Mouse (Mus musculus) bone marrow macrophage, adult 2 months (primary cell): ENCODE data around the gene Dnaja4. TPM values are rescaled to one million over a fixed set of nuclear protein-coding genes. Genes with fewer than 3 reads are reported as not detected.

Source experiments
- H3K27ac ChIP-seq: 2 replicates; pipeline ENCODE4 v1.5.1; 2012; ENCODE audit warnings: low read depth, low read length; ENCODE audit not compliant: insufficient read depth
- H3K4me1 ChIP-seq: 2 replicates; pipeline ENCODE4 v1.6.1; 2012; ENCODE audit warnings: low read length; ENCODE audit not compliant: control insufficient read depth, insufficient read depth
- H3K4me3 ChIP-seq: 2 replicates; pipeline ENCODE4 v1.5.1; 2012; ENCODE audit warnings: mild to moderate bottlenecking, low read length, moderate library complexity; ENCODE audit not compliant: insufficient read depth
- CTCF ChIP-seq: IDR thresholded peaks from 2 replicates; pipeline ENCODE4 v1.5.1; 2012; ENCODE audit warnings: low read depth, mild to moderate bottlenecking, low read length, moderate library complexity
- POLR2A ChIP-seq: IDR thresholded peaks from 2 replicates; pipeline ENCODE4 v1.6.1; 2012; ENCODE audit warnings: mild to moderate bottlenecking, low read depth, low read length, borderline replicate concordance
- polyA plus RNA-seq: library from polyadenylated mRNA; stranded (reverse); fragments of >200 nt; gene quantifications from 2 replicates; pipeline ENCODE4 v1.2.4, GENCODE M21; 2012; ENCODE audit not compliant: missing spikeins, insufficient read depth, insufficient read length

The Dnaja4 gene
- polyA plus RNA-seq, 1 experiment: 0.19 TPM

DNA sequence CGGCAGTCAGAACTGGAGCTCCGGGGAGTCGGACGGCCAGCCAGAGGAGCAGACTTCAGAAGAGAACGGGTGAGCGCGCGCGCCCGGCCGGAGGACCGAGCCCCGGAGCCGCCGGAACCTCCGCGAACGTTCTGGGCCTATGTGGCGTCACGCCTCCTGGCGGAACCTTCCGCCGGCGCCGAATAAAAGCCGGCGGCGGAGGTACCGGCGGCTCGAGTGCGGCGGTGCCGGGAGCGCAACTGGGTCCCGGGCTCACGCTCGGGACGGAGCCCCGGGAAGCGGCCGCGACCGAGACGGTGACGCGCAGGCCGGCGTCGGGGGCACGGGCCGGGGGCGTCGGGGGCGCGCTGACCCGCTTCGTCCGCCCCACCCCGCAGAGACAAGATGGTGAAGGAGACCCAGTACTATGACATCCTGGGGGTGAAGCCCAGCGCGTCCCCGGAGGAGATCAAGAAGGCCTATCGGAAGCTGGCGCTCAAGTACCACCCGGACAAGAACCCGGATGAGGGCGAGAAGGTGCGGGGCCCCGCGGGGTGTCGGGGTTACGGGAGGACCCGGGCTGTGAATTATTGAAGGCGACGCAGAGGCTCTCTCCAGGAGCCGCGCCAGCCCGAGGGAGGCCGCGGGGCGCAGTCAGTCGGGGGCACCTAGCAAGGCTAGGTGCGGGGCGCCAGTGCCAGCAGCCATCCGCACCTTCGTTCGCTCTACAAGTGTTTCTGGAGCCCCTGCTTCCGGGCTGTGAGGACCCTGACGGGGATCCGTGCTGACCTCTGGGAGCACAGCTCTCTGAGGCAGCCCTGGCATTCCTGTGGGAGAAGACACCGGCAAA lies 886 bp downstream of the Dnaja4 start:
- H3K4me3 ChIP-seq: peak overlapping the region; percentile 60
- 0 out of 2 replicates have a peak, but pooled peaks cover under 1% of the 10 kb centered on the region for H3K4me1 ChIP-seq
- no peak for TF ChIP-seq CTCF
- no peak for TF ChIP-seq POLR2A
- H3K27ac ChIP-seq: no peak overlapping the region

DNA sequence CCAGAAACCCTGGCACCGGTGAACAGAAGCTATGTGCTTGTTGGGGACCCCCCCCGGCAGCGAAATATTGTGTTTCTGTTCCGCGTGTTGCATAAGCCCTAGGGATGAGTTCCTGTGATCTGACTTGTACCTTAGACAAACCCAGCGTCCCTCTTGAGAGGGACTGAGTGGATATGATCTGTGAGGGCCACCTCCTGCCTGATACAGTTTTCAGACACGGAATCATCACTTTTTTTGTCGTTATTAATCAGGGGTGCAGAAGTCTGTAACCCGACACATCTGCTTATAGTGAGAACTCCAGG lies 1.5 kb downstream of the Dnaja4 start:
- Histone ChIP-seq H3K27ac (no peak overlapping the region), H3K4me3 (peak overlapping the region; percentile 60), H3K4me1 (no peaks in the 10 kb centered on the region)
- TF ChIP-seq CTCF (no peak), POLR2A (no peak)

DNA sequence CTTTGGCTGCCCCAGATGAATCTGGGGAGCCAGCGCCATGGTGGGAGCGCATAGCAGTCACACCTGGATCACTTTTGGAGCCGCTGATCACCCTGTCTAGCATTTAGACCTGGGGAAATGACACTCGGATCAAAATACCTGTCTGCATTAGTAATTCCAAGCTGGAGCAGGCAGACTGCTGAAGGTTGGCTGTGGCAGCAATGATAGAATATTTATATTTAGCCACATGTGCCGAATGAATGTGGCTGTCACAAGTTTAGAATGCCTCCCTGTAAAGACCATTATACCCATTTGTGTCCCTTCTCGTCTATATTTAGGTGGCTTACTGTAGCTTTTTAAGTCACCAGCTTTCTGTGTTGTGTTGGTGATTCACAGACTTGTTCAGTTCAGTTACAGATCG lies 2.1 kb downstream of the Dnaja4 start:
- Histone ChIP-seq H3K4me3 (no peak overlapping the region), H3K27ac (no peak overlapping the region), H3K4me1 (no peaks in the 10 kb centered on the region)
- TF ChIP-seq POLR2A: no peak
- TF ChIP-seq CTCF: no peak

DNA sequence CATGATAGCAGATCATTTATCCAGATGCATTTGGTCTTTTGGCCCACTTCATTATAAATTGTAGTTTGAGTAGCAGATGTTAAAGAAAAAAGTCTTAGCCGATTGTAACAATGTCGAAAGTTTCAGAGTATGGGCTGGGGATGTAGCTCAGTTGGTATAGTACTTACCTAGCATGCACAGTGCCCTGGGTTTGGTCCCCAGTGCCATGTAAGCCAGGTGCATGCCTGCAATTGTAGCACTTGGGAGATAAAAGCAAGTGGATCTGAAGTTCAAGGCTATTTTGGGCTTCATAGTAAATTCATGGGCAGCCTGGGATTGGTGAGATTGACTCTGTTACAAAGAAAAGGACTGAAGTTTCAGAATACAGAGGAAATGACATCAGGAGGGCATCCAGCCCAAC lies 3.9 kb downstream of the Dnaja4 start:
- H3K4me1 ChIP-seq: no peaks in the 10 kb centered on the region
- no peak overlapping the region for H3K27ac ChIP-seq
- TF ChIP-seq CTCF (no peak), POLR2A (no peak)
- H3K4me3 ChIP-seq: no peak overlapping the region

DNA sequence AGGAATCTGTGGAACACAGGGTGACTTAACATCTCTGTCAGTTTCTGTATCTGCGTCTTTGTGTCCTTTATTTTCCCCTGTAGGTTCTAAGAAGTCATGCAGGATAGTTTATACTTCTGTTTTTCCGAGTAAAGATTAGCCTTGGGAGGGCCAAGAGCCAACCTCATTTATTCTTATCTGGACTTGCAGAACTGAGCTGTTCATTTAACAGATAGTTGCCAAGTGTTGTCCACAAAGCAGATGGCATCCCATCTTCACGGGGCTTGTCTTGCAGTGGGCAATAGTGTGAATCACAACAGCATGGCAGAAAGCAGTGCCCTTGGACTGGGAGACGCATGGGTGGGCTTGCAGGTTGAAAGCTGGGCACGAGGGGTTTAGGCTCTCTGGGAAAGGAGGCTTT lies 5.7 kb downstream of the Dnaja4 start:
- no peak overlapping the region for H3K27ac ChIP-seq

DNA sequence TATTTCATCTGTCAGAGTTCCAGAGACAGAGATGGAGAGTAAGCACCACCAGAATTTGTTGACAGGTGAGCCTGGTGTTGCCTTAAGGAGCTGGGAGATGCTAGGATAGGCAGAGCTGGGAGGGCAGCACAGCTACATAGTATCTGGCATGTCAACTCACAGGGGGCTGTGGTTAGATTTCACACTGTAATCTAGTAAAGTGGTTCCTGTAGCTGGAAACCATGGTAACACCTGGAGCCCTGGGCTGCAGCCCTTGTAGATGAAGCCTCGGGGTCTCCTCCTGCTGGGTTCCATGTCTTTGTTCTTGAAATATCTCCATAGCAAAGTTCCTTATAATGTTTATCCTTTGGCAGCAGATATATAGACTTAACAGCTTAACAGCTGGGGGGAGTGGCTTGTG lies 6.9 kb downstream of the Dnaja4 start:
- no peak for TF ChIP-seq CTCF
- no peak for TF ChIP-seq POLR2A
- Histone ChIP-seq H3K27ac (no peak overlapping the region), H3K4me1 (no peaks in the 10 kb centered on the region), H3K4me3 (no peak overlapping the region)

More for the DNA sequence above, 5.7 kb downstream of the Dnaja4 start:
- Histone ChIP-seq H3K4me3 (no peak overlapping the region), H3K4me1 (no peaks in the 10 kb centered on the region)
- TF ChIP-seq POLR2A (no peak), CTCF (no peak)

DNA sequence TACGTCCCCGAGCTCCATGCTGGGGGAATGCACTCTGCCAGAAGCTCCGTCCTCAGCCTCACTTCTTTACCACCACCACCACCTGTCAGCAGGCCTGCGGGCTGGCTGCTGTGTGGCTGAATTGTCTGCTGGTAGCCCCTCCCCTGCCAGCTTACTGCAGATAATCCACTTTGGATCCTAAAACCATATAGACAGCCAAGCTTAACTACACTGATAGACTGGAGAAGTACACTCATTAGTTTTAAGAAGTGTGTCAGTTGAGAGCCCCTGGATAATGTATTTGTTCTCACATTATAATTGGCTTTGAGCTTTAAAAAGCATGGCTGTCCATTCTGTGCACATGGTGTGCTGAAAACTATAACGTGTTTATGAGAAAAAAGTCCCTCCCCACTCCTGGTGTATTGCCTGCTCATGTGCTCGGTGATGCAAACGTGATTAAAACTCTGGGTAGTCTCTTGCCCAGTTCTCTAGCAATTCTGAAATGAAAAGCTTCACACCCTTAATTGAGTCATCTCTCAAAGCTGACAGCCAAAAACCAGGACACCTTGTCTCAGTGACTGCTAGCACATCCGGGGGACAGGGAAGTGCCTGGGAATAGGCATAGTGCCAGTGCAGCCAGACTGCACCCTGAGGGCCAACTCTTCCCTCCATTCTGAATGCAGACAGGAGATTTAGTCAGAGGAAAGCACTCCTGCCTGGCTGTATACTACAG lies 8.8 kb downstream of the Dnaja4 start:
- Histone ChIP-seq H3K4me1 (no peaks in the 10 kb centered on the region), H3K4me3 (no peak overlapping the region), H3K27ac (no peak overlapping the region)
- TF ChIP-seq CTCF: no peak
- no peak for TF ChIP-seq POLR2A

DNA sequence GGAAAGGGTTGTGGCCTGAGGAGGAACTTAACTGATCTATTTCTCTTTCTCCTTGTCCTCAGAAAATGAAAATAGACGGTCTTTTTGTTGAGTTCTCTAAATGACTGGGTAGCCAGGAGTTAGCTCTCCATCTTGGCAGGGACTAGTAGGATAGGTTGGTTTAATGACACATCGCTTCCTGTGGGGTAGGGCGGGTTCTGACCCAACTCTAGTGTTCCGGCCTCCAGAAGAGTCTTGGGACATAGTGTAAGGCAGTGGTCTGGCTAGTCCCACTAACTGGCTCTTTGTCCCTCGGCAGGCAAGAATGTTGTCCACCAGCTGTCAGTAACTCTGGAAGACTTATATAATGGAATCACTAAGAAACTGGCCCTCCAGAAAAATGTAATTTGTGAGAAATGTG lies 9.4 kb downstream of the Dnaja4 start:
- no peaks in the 10 kb centered on the region for H3K4me1 ChIP-seq
- no peak overlapping the region for H3K4me3 ChIP-seq
- H3K27ac ChIP-seq: no peak overlapping the region
- TF ChIP-seq CTCF: no peak
- TF ChIP-seq POLR2A: no peak

DNA sequence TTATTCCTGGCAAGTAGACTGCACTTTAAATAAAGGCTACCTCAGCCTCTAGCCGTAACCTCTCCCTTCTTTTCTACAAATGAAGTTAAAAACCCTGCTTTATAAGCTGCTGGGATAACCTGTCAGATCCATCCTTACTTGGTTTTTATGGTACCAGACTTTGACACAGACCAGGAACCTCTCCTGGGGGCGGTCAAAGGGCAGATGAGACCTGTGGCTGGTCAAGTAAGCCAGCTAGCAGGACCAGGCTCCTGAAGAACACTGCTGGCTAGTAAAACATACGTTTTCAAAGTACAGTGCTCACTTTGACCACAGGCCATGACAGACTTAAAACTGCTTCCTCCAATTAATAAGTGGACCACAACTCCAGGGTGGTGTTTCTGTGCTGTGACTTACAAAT lies 17.1 kb downstream of the Dnaja4 start:
- TF ChIP-seq CTCF (no peak), POLR2A (no peak)
- Histone ChIP-seq H3K27ac (no peak overlapping the region), H3K4me3 (no peak overlapping the region), H3K4me1 (no peaks in the 10 kb centered on the region)

DNA sequence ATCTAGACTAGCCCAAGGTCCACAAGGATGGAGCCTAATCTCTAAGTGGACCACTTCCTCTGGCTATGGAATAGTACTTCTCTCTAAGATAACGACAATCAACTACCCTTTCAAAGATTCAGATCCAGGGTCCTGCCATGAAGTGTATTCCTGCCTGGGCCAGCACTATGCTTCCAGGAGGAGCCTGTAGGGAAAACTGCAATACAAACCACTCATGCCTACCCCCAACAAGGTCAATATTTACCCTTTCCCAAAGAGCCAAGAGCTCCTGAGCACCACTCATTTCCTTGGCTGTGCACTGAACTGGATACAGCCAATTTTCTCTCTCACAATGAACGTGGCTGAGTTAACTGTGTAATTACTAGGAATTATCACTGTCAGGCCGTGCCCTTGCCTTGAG lies 18.9 kb downstream of the Dnaja4 start:
- TF ChIP-seq CTCF (no peak), POLR2A (no peak)
- Histone ChIP-seq H3K27ac (no peak overlapping the region), H3K4me1 (no peaks in the 10 kb centered on the region), H3K4me3 (no peak overlapping the region)
